Mouse (Mus musculus) liver, embryonic 14.5 days (tissue): ENCODE measurements around the gene Mtfp1.

ENCODE experiments used
- CTCF ChIP-seq: IDR thresholded peaks from 2 replicates; pipeline ENCODE4 v1.5.1; 2016; ENCODE audit warnings: antibody characterized with exemption, low read depth, control low read depth
- EP300 ChIP-seq: IDR thresholded peaks from 2 replicates; pipeline ENCODE4 v1.6.1; 2016; ENCODE audit warnings: antibody characterized with exemption, low read depth

DNA sequence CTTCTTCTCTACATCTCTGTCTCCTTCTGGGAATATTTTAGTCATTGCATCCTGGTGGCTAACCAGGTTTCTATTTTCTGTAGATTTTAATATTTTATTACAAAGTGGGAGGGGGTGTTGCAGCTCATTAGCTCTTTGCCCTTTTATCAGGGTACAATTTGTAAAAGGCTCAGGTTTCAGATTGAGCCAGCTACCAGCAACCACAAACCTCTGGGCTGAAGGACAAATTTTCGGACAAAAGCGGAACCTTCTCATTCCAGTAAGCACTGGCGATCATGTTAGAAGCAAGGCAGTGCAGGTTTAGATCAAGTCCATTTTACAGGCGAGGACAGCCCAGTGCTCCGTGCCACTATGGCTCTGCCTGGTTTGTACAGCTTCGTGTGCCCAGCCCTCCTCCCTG, 39.2 kb upstream of the Mtfp1 start:
- TF ChIP-seq CTCF (no peak), EP300 (no peak)
